In genomic region chr3:60080572-60080971, GRCm38 (mm10) we compare ENCODE assay signal across 10 mouse cellular contexts. TPM values are rescaled to one million over a fixed set of nuclear protein-coding genes. Genes with fewer than 3 reads are reported as not detected.
A peak's percentile ranks its signal among the peaks of the same experiment; 100 is the strongest.
DNase-seq lines count a peak whose midpoint lies in the region; ATAC-seq and TF ChIP-seq lines count a peak whose summit lies in the region.
"Had no signal": no experiment of that assay in that cellular context is flagged by ENCODE, and none has a peak within 500 bp of the region (broad histone marks: within the 10 kb centered on the region; RNA-seq: fewer than 3 reads in every experiment).

No protein-coding gene starts in this region.

- no peak overlapping the region for H3K27ac ChIP-seq in layer of hippocampus, adult 2 months
- H3K27ac ChIP-seq: neural tube, embryonic 13.5 days had no signal

- no peak for TF ChIP-seq CTCF in layer of hippocampus, adult 2 months (conservative IDR thresholded peaks at IDR 0.05)

- no peak overlapping the region for H3K4me3 ChIP-seq in layer of hippocampus, adult 2 months
- H3K4me3 ChIP-seq: neural tube, embryonic 13.5 days had no signal

- peak; percentile 79 for ATAC-seq in monocyte, adult 5-6 weeks (replicated peaks; ENCODE audit: insufficient number of reproducible peaks, low FRiP score, low TSS enrichment, poor library complexity, severe bottlenecking)

- DNase-seq in adrenal gland, adult 2 months, result peak; percentile 10
- no peak for DNase-seq in adrenal gland, adult 8-10 months
- peak; percentile 10 for DNase-seq in layer of hippocampus, adult 9-10 months (ENCODE audit: low spot score)
- DNase-seq in layer of hippocampus, adult 2 months (ENCODE audit: low spot score in 2 of 2), result no peak
- peak; percentile 9 to 14 for DNase-seq in heart, postnatal 10 days
- no peak for DNase-seq in retina, postnatal 1 day
- no peak for DNase-seq in Muller cell, postnatal 12 days (ENCODE audit: inconsistent ontology term)

- intact Hi-C loops in heart, postnatal 10 days (cut with DNase I), result no loop called here

RNA-seq across cellular contexts. Expression of gene Sucnr1, which starts 1.1 kb away (rescaled TPM):
- total RNA-seq in adrenal gland, adult 2 months (2021), result 1 to 10 TPM; 1.0 to 2.3 TPM
- polyA plus RNA-seq in adrenal gland, adult 2 months (2012; rRNA removed), result 1.1 and 1.2 TPM in 2 replicates
- 1 to 10 TPM in 3 of 4 experiments, under 1 TPM in 1; 0.35 to 6.5 (median 1.6) TPM for total RNA-seq in adrenal gland, adult 8-10 months (2022)
- total RNA-seq in layer of hippocampus, adult 2 months (2021), result not detected
- total RNA-seq in heart, postnatal 10 days (2021), result under 1 TPM; 0.45 to 0.98 TPM
- total RNA-seq in monocyte, adult 5-6 weeks (2017), result 0.57 TPM in 1 of 3 replicates, not detected in the others
- polyA plus RNA-seq: limb, embryonic 11.5 days; neural tube, embryonic 13.5 days had no signal

RNA-seq across cellular contexts. Expression of gene Aadac, which starts 55.1 kb away (rescaled TPM):
- 1 to 10 TPM in 1 of 2 experiments, not detected in 1; 1.6 TPM for total RNA-seq in adrenal gland, adult 2 months (2021)
- not detected in 2 replicates for polyA plus RNA-seq in adrenal gland, adult 2 months (2012; rRNA removed)
- not detected for total RNA-seq in adrenal gland, adult 8-10 months (2022)
- total RNA-seq in layer of hippocampus, adult 2 months (2021), result not detected
- total RNA-seq in heart, postnatal 10 days (2021), result not detected
- total RNA-seq in monocyte, adult 5-6 weeks (2017), result not detected in 3 replicates
- polyA plus RNA-seq: limb, embryonic 11.5 days; neural tube, embryonic 13.5 days had no signal

Comparison
In these comparisons a context has a peak if more than half of its experiments do, and no peak if none do; other contexts are left out.
1. DNase-seq: peak in adrenal gland, adult 2 months (single experiment), layer of hippocampus, adult 9-10 months (single experiment) and heart, postnatal 10 days (2 of 2); none in adrenal gland, adult 8-10 months (single experiment), layer of hippocampus, adult 2 months (0 of 2), retina, postnatal 1 day (single experiment) and Muller cell, postnatal 12 days (single experiment).